Mouse (Mus musculus): ENCODE data around the gene A730046J19Rik.

GRCm38 (mm10) chrX:144136281-144136680 is 17.2 kb upstream of the A730046J19Rik start:
- TF ChIP-seq CTCF (IDR thresholded peaks at IDR 0.05): no peak
- TF ChIP-seq EP300 (IDR thresholded peaks at IDR 0.05): no peak

Measured in lung, postnatal 0 days (tissue).